Mouse (Mus musculus) liver, embryonic 13.5 days (tissue): Measurements from ENCODE around the gene Rapgef4. TPM values are rescaled to one million over a fixed set of nuclear protein-coding genes. Genes with fewer than 3 reads are reported as not detected.

ENCODE experiments used
- ATAC-seq: fragments of 200-750 bp; cut with Nextera tagmentation; 2 replicates; pipeline ENCODE4 v1.8.0; 2017; ENCODE audit warnings: low read depth, mild to moderate bottlenecking, moderate number of reproducible peaks, moderate library complexity
- DNase-seq: peaks from one replicate; pipeline ENCODE4 v3.0.0; 2022
- H3K27ac ChIP-seq: fragments of 300-500 bp; sonication (generic); 2 replicates; pipeline ENCODE4 v1.5.1; 2015; ENCODE audit warnings: moderate library complexity, mild to moderate bottlenecking, inconsistent platforms
- H3K27me3 ChIP-seq: fragments of 300-500 bp; sonication (generic); 2 replicates; pipeline ENCODE4 v1.6.1; 2015; ENCODE audit warnings: mild to moderate bottlenecking, inconsistent platforms
- H3K36me3 ChIP-seq: fragments of 300-500 bp; sonication (generic); 2 replicates; pipeline ENCODE4 v1.6.1; 2015; ENCODE audit warnings: mild to moderate bottlenecking, inconsistent platforms
- H3K4me1 ChIP-seq: fragments of 300-500 bp; sonication (generic); replicated peaks from 2 replicates; pipeline ENCODE4 v1.6.1; 2015; ENCODE audit warnings: inconsistent platforms
- H3K4me2 ChIP-seq: fragments of 300-500 bp; sonication (generic); 2 replicates; pipeline ENCODE4 v1.6.1; 2015; ENCODE audit warnings: inconsistent platforms, mild to moderate bottlenecking, moderate library complexity
- H3K4me3 ChIP-seq: fragments of 300-500 bp; sonication (generic); replicated peaks from 2 replicates; pipeline ENCODE4 v1.5.1; 2015; ENCODE audit warnings: mild to moderate bottlenecking, inconsistent platforms
- H3K9ac ChIP-seq: fragments of 300-500 bp; sonication (generic); 2 replicates; pipeline ENCODE4 v1.6.1; 2015; ENCODE audit warnings: mild to moderate bottlenecking, inconsistent platforms
- H3K9me3 ChIP-seq: fragments of 300-500 bp; sonication (generic); replicated peaks from 2 replicates; pipeline ENCODE4 v1.6.1; 2016; ENCODE audit warnings: inconsistent platforms
- WGBS: fragments of 180-500 bp; shearing (Covaris S2); methylation state at CpG from one replicate; pipeline ENCODE4 v1.1.7; 2015; ENCODE audit not compliant: insufficient replicate concordance; 5-methylcytosine and 5-hydroxymethylcytosine counted together
- polyA plus RNA-seq: library from polyadenylated mRNA; unstranded; fragments of >200 nt; fragmentation: Nextera tagmentation; extraction: Ambion mirVana; gene quantifications from 2 replicates; pipeline ENCODE4 v1.2.1, GENCODE M21; 2015

The Rapgef4 gene
- polyA plus RNA-seq, 1 experiment from 2014 or later: 2.7 TPM

DNA sequence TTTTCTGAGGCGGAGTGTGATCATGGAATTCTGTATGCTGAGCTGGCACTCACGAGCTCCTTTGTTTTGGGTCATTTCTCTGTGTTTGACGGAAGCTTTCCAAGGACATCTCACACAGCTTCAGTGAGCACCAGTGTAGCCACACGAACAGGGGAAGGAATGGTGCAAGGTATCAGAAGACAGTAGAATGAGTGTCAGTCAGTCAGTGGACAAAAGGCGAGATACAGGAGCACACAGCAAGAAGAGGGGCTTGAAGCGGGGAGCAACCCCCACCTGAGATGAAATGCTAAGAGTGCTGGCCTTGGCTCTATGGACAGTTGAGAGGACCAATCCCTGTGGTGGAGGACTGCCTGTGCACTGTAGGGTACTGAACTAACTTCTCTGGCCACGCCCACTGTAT lies 259.7 kb downstream of the Rapgef4 start:
- H3K36me3 ChIP-seq: no peaks in the 10 kb centered on the region
- 63% methylated on average over 7 of the region's 7 CpGs for WGBS
- no peak for ATAC-seq

DNA sequence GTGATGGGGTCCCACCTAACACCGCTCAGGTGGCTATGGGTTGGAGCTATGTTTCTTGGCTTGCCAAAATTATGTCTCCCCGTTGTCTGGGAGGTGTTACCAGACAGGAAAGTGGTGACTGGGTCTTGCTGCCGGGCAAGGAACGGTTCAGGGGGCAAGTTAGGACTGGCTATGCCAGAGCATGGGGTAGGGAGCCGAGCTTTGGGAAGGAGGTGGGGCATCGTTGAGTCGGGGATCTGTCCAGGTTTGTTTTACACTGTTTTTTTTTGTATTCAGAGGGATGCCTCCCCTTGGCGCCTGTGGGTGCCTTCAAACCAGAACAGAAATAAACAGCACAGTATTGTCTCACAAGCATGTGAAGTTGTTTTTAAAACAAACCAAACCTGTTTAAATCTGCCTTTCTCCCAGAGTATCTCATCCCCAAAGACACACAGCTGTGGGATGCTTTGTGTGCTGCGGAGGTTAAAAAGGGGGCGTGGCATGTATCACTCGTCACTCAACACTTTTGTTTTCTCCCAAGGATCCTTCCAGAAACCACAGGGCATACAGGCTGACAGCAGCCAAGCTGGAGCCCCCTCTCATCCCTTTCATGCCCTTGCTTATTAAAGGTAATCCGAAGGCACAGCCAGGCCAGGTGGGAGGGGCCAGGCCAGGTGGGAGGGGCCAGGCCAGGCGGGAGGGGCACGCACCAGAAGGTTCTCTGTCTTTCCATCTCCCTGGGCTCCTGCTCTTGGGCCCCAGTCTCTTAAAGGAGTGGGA lies 260.9 kb downstream of the Rapgef4 start:
- peak overlapping the region; percentile 32 for H3K4me3 ChIP-seq
- no peaks in the 10 kb centered on the region for H3K27me3 ChIP-seq
- no peak overlapping the region for H3K27ac ChIP-seq
- no peaks in the 10 kb centered on the region for H3K9me3 ChIP-seq
- ATAC-seq (no peak), DNase-seq (no peak)
- no peaks in the 10 kb centered on the region for H3K36me3 ChIP-seq
- WGBS: 52% methylated on average over 14 of the region's 14 CpGs
- no peaks in the 10 kb centered on the region; the same call in 1 of the 2 replicates for H3K4me1 ChIP-seq
- H3K9ac ChIP-seq: no peak overlapping the region
- H3K4me2 ChIP-seq: peak overlapping the region; percentile 38

More for the DNA sequence above, 259.7 kb downstream of the Rapgef4 start:
- no peak overlapping the region for H3K9ac ChIP-seq
- no peaks in the 10 kb centered on the region for H3K27me3 ChIP-seq
- H3K4me1 ChIP-seq: no peaks in the 10 kb centered on the region; the same call in 1 of the 2 replicates
- H3K9me3 ChIP-seq: no peaks in the 10 kb centered on the region
- DNase-seq: no peak
- no peak overlapping the region for H3K4me2 ChIP-seq
- no peak overlapping the region for H3K4me3 ChIP-seq
- no peak overlapping the region for H3K27ac ChIP-seq

DNA sequence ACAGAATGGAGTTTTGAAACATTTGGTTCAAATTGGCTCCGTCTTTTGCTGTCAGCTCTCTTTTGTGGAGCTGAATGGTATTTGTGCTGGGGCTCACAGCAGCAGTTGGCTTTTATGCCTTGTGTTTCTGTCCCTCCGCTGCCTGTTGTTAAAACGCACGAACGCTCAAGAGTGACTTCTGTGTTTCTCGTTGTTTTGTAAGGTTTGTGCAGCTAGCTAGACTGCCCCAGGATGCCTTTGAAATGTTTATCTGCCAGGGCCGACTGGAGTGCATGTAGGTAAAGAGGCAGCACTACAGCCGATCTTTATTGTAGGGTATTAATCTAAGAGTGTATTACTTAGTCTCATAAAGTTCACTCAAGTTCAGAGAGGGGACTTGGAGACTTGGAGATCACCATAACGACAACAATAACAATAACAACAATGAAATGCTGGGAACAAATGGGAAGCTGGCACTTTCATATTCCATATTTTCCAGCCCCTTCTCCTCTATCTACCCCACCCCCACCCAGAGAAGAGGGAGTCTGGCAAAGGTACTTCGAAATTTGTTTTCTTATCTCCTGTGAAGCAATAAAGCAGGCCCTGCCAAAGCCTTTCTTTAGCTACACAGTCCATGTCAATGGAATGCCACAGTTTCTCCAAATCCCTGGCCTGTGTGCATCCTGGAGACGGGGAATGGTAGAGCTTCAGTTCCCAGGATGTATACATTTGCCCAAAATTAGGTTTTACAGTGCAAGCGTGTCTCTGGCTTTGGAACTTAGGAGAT lies 262.1 kb downstream of the Rapgef4 start:
- Histone ChIP-seq H3K9ac (no peak overlapping the region), H3K9me3 (no peaks in the 10 kb centered on the region), H3K4me2 (no peak overlapping the region), H3K4me3 (no peak overlapping the region), H3K4me1 (no peaks in the 10 kb centered on the region; the same call in 1 of the 2 replicates), H3K27ac (no peak overlapping the region), H3K36me3 (no peaks in the 10 kb centered on the region), H3K27me3 (no peaks in the 10 kb centered on the region)
- ATAC-seq (no peak), DNase-seq (no peak)
- WGBS: 72% methylated on average over 12 of the region's 12 CpGs

DNA sequence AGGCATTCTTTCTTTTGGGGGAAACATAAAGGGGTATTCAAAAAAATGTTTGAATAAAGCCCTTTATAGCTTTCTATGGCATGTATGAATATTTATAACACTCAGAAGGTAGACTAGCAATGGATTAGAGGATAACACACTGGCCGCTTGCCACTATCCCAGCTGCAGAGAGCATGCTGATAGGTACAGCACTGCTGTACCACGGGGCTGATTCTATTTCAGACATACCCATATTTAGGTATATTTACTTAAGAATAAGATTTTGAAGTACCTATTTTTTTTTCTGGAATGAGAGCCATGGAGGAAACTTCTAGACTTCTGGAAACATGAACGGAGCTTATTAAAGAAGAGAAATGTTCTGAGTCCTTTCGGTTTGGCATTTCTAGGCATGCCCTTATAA lies 264.6 kb downstream of the Rapgef4 start:
- Histone ChIP-seq H3K27ac (no peak overlapping the region), H3K9ac (no peak overlapping the region), H3K9me3 (no peaks in the 10 kb centered on the region), H3K4me1 (no peaks in the 10 kb centered on the region; the same call in 1 of the 2 replicates), H3K4me3 (no peak overlapping the region), H3K27me3 (no peaks in the 10 kb centered on the region), H3K4me2 (no peak overlapping the region), H3K36me3 (no peaks in the 10 kb centered on the region)
- no peak for DNase-seq
- WGBS: 70% methylated on average over 4 of the region's 4 CpGs
- ATAC-seq: no peak

- 69% methylated on average over 11 of the region's 11 CpGs for WGBS
- Histone ChIP-seq H3K4me2 (no peak overlapping the region), H3K36me3 (no peaks in the 10 kb centered on the region)
Measured at GRCm38 (mm10) chr2:72246376-72246775, 265.3 kb downstream of the Rapgef4 start.

DNA sequence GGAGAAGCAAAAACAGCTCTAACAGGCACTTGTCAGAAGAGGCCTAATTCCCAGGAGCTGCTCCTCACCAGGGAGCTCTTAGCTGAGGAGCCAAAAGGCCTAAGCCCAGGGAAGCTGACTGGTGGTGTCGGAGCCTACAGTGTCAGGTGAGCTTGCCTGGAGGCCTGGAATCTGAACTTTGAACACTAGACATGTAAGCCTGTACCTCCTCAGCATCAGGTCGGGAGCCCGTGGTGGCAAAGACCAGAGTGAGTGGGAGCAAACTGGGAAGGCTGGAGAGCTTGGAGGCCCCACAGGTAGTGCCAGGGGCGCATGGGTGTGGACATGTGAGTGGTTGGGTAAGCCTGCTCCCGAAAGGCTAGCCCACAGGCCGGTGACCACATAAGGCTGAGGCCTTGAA lies 266.8 kb downstream of the Rapgef4 start:
- WGBS: 71% methylated on average over 6 of the region's 6 CpGs
- no peak overlapping the region for H3K9ac ChIP-seq
- H3K9me3 ChIP-seq: no peaks in the 10 kb centered on the region
- no peak overlapping the region for H3K4me3 ChIP-seq
- no peak overlapping the region for H3K4me2 ChIP-seq
- H3K27ac ChIP-seq: no peak overlapping the region
- H3K36me3 ChIP-seq: no peaks in the 10 kb centered on the region
- no peaks in the 10 kb centered on the region for H3K4me1 ChIP-seq
- no peak for DNase-seq
- no peaks in the 10 kb centered on the region for H3K27me3 ChIP-seq
- ATAC-seq: no peak

More at GRCm38 (mm10) chr2:72246376-72246775, 265.3 kb downstream of the Rapgef4 start:
- H3K9ac ChIP-seq: no peak overlapping the region
- no peaks in the 10 kb centered on the region for H3K27me3 ChIP-seq
- H3K4me1 ChIP-seq: no peaks in the 10 kb centered on the region; the same call in 1 of the 2 replicates
- no peak for DNase-seq
- H3K27ac ChIP-seq: no peak overlapping the region
- H3K9me3 ChIP-seq: no peaks in the 10 kb centered on the region
- no peak overlapping the region for H3K4me3 ChIP-seq
- ATAC-seq: no peak

DNA sequence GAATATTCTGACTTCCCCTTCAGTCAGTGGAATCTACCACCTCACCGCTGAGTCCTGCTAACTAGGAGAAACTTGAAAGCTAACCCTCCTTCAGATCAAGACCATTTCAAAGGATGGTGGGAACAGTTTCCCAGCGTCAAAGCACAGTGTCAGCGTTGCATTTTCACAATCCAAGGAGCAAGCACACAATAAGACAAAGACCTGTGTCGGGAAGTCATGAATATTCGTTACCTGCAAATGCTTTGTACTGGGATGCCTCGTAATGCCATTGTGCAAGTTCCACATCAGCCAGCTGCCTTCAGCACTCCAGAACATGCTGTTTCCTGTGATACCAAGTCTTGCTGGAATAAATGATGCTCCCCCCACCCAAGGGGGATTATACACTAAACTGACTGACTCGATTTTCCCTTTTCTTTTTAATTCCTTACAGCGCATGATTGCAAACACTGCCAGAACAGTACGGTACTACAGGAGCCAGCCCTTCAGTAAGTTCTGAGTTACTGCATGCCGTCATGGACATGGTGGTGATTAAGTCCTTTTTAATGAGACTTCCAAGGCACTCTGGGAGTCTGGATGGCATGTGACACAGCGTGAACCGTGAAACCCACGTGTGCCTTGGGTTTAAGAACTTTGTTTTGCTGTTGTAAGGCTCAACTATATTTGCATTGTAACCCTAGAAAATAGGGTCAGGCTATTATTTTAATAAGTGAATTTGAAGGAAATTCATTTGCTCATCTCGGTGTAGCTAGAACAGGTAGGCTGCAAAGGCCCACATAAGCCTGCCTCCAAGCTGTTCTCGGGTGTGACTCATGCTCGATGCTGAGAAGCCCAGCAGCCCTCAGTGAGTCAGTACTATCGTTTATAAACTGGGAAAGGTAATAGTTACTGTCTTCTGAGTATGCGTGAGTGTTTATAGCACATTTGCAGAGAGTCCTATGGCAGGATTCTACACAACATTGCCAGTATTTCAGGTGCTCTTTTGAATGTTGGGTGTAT lies 271.8 kb downstream of the Rapgef4 start:
- no peak overlapping the region for H3K9ac ChIP-seq
- WGBS: 65% methylated on average over 18 of the region's 18 CpGs
- H3K4me2 ChIP-seq: no peak overlapping the region
- ATAC-seq (no peak), DNase-seq (no peak)
- H3K4me1 ChIP-seq: peaks cover 13% of the 10 kb centered on the region; the same call in 1 of the 2 replicates
- no peak overlapping the region for H3K4me3 ChIP-seq
- no peaks in the 10 kb centered on the region for H3K27me3 ChIP-seq
- H3K27ac ChIP-seq: no peak overlapping the region
- no peaks in the 10 kb centered on the region for H3K36me3 ChIP-seq
- H3K9me3 ChIP-seq: no peaks in the 10 kb centered on the region

- H3K27ac ChIP-seq: no peak overlapping the region
- 63% methylated on average over 4 of the region's 4 CpGs for WGBS
- H3K9ac ChIP-seq: no peak overlapping the region
- H3K4me2 ChIP-seq: no peak overlapping the region
- no peaks in the 10 kb centered on the region for H3K27me3 ChIP-seq
- H3K4me1 ChIP-seq: peaks cover 13% of the 10 kb centered on the region; the same call in 1 of the 2 replicates
- ATAC-seq (no peak), DNase-seq (no peak)
- no peaks in the 10 kb centered on the region for H3K36me3 ChIP-seq
- H3K9me3 ChIP-seq: no peaks in the 10 kb centered on the region
- no peak overlapping the region for H3K4me3 ChIP-seq
Measured at GRCm38 (mm10) chr2:72253882-72254281, 272.8 kb downstream of the Rapgef4 start.

DNA sequence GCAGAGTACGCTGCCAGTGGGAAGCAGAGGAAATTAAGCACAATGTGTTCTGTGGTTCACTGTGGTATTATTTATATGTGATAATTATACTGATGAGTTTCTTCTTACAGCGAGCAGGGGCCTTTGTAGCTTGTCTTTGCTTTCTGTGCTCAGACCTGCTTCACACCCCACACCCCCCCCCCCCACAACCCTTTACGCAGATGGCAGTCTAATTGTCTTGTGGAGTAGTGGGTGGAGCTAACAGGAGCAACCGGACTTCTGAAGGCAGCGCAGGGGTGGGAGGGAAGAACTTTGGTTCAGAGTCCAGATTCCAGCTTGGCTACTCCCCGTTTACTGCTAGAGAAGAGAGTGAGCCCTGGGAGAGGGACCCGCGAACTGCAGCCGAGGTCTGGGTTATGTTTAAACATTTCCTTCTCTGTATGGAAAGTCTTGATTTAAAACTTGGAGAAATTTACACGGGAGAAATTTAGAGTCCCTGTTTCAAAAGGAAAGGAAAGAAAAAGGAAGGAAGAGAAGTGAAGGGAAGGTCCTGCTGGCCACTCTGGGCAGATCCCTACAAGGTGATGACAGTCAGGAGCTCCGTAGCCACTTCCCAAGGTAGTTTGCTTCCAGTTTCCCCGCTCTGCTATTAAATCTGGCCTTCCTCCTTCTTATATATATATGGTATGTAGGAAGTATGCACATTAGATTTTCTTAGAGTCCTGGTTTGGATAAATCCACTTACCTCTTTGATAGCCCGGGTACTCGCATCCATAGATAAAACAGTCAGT lies 274.0 kb downstream of the Rapgef4 start:
- no peaks in the 10 kb centered on the region for H3K27me3 ChIP-seq
- H3K36me3 ChIP-seq: no peaks in the 10 kb centered on the region
- ATAC-seq: no peak
- H3K4me3 ChIP-seq: no peak overlapping the region
- peaks cover 13% of the 10 kb centered on the region; the same call in 1 of the 2 replicates for H3K4me1 ChIP-seq
- H3K4me2 ChIP-seq: peak overlapping the region; percentile 28; the same call in 1 of the 2 replicates
- DNase-seq: no peak
- 43% methylated on average over 14 of the region's 14 CpGs for WGBS
- H3K27ac ChIP-seq: no peak overlapping the region
- no peaks in the 10 kb centered on the region for H3K9me3 ChIP-seq
- no peak overlapping the region for H3K9ac ChIP-seq

GRCm38 (mm10) chr2:72260704-72261103 lies 279.7 kb downstream of the Rapgef4 start:
- H3K4me3 ChIP-seq: no peak overlapping the region
- no peak overlapping the region for H3K4me2 ChIP-seq
- H3K36me3 ChIP-seq: no peaks in the 10 kb centered on the region
- H3K4me1 ChIP-seq: no peaks in the 10 kb centered on the region
- no peaks in the 10 kb centered on the region for H3K27me3 ChIP-seq
- no peaks in the 10 kb centered on the region for H3K9me3 ChIP-seq
- H3K9ac ChIP-seq: no peak overlapping the region
- no peak overlapping the region for H3K27ac ChIP-seq
- WGBS: 46% methylated on average over 1 of the region's 1 CpGs
- DNase-seq: no peak
- ATAC-seq: no peak
